Comparison of ENCODE assay signal across 26 mouse cellular contexts in genomic region chr5:37642486-37642885, GRCm38 (mm10).
DNase-seq lines count a peak whose midpoint lies in the region; ATAC-seq lines count a peak whose summit lies in the region.
"Had no signal": no experiment of that assay in that cellular context is flagged by ENCODE, and none has a peak within 500 bp of the region (broad histone marks: within the 10 kb centered on the region; RNA-seq: fewer than 3 reads in every experiment).

No protein-coding gene starts in this region.

- peak; percentile 68 for DNase-seq in forebrain, embryonic 14.5 days (ENCODE audit: low spot score)
- DNase-seq in heart, embryonic 10.5 days (ENCODE audit: low spot score), result peak; percentile 50
- DNase-seq in heart, postnatal 14 days, result no peak
- peak; percentile 35 for DNase-seq in midbrain, embryonic 14.5 days
- no peak for DNase-seq in midbrain, embryonic 10.5 days (ENCODE audit: low spot score)
- DNase-seq in fibroblast of lung, adult 2 months (ENCODE audit: low read depth), result peak; percentile 30
- DNase-seq: adrenal gland, postnatal 14 days; cerebellum, adult 2 months; cerebellum, postnatal 25 days; gastrocnemius, adult 2 months; gastrocnemius, postnatal 36 days; heart, postnatal 36 days; kidney, postnatal 14 days; lung, adult 2 months; lung, postnatal 14 days had no signal

- intact Hi-C loops in heart, postnatal 14 days (cut with DNase I), result no loop called here

- H3K36me3 ChIP-seq in forebrain, embryonic 14.5 days (ENCODE audit: control insufficient read depth, insufficient read depth, low read length), result no peaks in the 10 kb centered on the region
- H3K36me3 ChIP-seq in forebrain, embryonic 12.5 days (replicated peaks), result no peaks in the 10 kb centered on the region
- H3K36me3 ChIP-seq in heart, embryonic 10.5 days, result no peaks in the 10 kb centered on the region
- H3K36me3 ChIP-seq in midbrain, embryonic 14.5 days (ENCODE audit: control insufficient read depth, insufficient read depth, low read length), result no peaks in the 10 kb centered on the region
- H3K36me3 ChIP-seq in midbrain, embryonic 10.5 days, result no peaks in the 10 kb centered on the region
- H3K36me3 ChIP-seq in liver, embryonic 12.5 days, result no peaks in the 10 kb centered on the region
- H3K36me3 ChIP-seq: embryonic facial prominence, embryonic 10.5 days; embryonic facial prominence, embryonic 15.5 days; heart, embryonic 15.5 days; hindbrain, embryonic 13.5 days; limb, embryonic 10.5 days; limb, embryonic 15.5 days; neural tube, embryonic 13.5 days had no signal

- H3K27me3 ChIP-seq in forebrain, embryonic 14.5 days (replicated peaks; ENCODE audit: control insufficient read depth, insufficient read depth, low read length), result no peaks in the 10 kb centered on the region
- H3K27me3 ChIP-seq in forebrain, embryonic 12.5 days, result no peaks in the 10 kb centered on the region
- H3K27me3 ChIP-seq in heart, embryonic 10.5 days (ENCODE audit: insufficient read depth, poor library complexity, severe bottlenecking), result no peaks in the 10 kb centered on the region
- H3K27me3 ChIP-seq in midbrain, embryonic 14.5 days (ENCODE audit: control insufficient read depth, insufficient read depth, low read length), result no peaks in the 10 kb centered on the region
- no peaks in the 10 kb centered on the region for H3K27me3 ChIP-seq in midbrain, embryonic 10.5 days (ENCODE audit: low read depth, poor library complexity, severe bottlenecking)
- H3K27me3 ChIP-seq in liver, embryonic 12.5 days (replicated peaks), result no peaks in the 10 kb centered on the region
- H3K27me3 ChIP-seq: embryonic facial prominence, embryonic 15.5 days; heart, embryonic 15.5 days; hindbrain, embryonic 13.5 days; limb, embryonic 15.5 days; neural tube, embryonic 13.5 days had no signal

- H3K4me2 ChIP-seq in forebrain, embryonic 14.5 days (ENCODE audit: low read length), result no peak overlapping the region
- H3K4me2 ChIP-seq in forebrain, embryonic 12.5 days, result no peak overlapping the region
- H3K4me2 ChIP-seq in midbrain, embryonic 14.5 days (ENCODE audit: low read length), result no peak overlapping the region
- H3K4me2 ChIP-seq in liver, embryonic 12.5 days, result no peak overlapping the region
- H3K4me2 ChIP-seq: embryonic facial prominence, embryonic 15.5 days; heart, embryonic 15.5 days; hindbrain, embryonic 13.5 days; limb, embryonic 15.5 days; neural tube, embryonic 13.5 days had no signal

- no peak overlapping the region for H3K27ac ChIP-seq in forebrain, embryonic 14.5 days (ENCODE audit: low read depth, low read length)
- no peak overlapping the region for H3K27ac ChIP-seq in forebrain, embryonic 12.5 days
- H3K27ac ChIP-seq in heart, embryonic 10.5 days, result no peak overlapping the region
- no peak overlapping the region for H3K27ac ChIP-seq in midbrain, embryonic 14.5 days (replicated peaks; ENCODE audit: low read depth, low read length)
- H3K27ac ChIP-seq in midbrain, embryonic 10.5 days (replicated peaks), result no peak overlapping the region
- H3K27ac ChIP-seq in liver, embryonic 12.5 days, result no peak overlapping the region
- H3K27ac ChIP-seq: embryonic facial prominence, embryonic 10.5 days; embryonic facial prominence, embryonic 15.5 days; gastrocnemius, adult 2 months; heart, embryonic 15.5 days; hindbrain, embryonic 13.5 days; limb, embryonic 10.5 days; limb, embryonic 15.5 days; liver, embryonic 14.5 days; neural tube, embryonic 13.5 days had no signal

- no peaks in the 10 kb centered on the region for H3K9me3 ChIP-seq in forebrain, embryonic 14.5 days (replicated peaks; ENCODE audit: control insufficient read depth, low read length)
- no peaks in the 10 kb centered on the region for H3K9me3 ChIP-seq in forebrain, embryonic 12.5 days
- H3K9me3 ChIP-seq in heart, embryonic 10.5 days, result no peaks in the 10 kb centered on the region
- no peaks in the 10 kb centered on the region for H3K9me3 ChIP-seq in midbrain, embryonic 14.5 days (ENCODE audit: control insufficient read depth, low read length)
- no peaks in the 10 kb centered on the region for H3K9me3 ChIP-seq in midbrain, embryonic 10.5 days (replicated peaks)
- H3K9me3 ChIP-seq in liver, embryonic 12.5 days (replicated peaks), result peaks cover 4% of the 10 kb centered on the region; the same call in 1 of the 2 replicates
- H3K9me3 ChIP-seq: embryonic facial prominence, embryonic 10.5 days; embryonic facial prominence, embryonic 15.5 days; heart, embryonic 15.5 days; hindbrain, embryonic 13.5 days; limb, embryonic 10.5 days; limb, embryonic 15.5 days; neural tube, embryonic 13.5 days had no signal

- H3K4me1 ChIP-seq in forebrain, embryonic 14.5 days (ENCODE audit: control insufficient read depth, insufficient read depth, low read length), result no peaks in the 10 kb centered on the region
- no peaks in the 10 kb centered on the region for H3K4me1 ChIP-seq in forebrain, embryonic 12.5 days
- no peaks in the 10 kb centered on the region for H3K4me1 ChIP-seq in heart, embryonic 10.5 days
- H3K4me1 ChIP-seq in midbrain, embryonic 14.5 days (ENCODE audit: control insufficient read depth, insufficient read depth, low read length), result 0 out of 2 replicates have a peak, but pooled peaks cover 4% of the 10 kb centered on the region
- no peaks in the 10 kb centered on the region for H3K4me1 ChIP-seq in midbrain, embryonic 10.5 days
- H3K4me1 ChIP-seq in liver, embryonic 12.5 days, result no peaks in the 10 kb centered on the region
- H3K4me1 ChIP-seq: embryonic facial prominence, embryonic 10.5 days; embryonic facial prominence, embryonic 15.5 days; heart, embryonic 15.5 days; limb, embryonic 10.5 days; limb, embryonic 15.5 days; neural tube, embryonic 13.5 days had no signal

- peak; percentile 15; the same call in 1 of the 2 replicates for ATAC-seq in forebrain, embryonic 14.5 days
- ATAC-seq in forebrain, embryonic 12.5 days (ENCODE audit: low FRiP score), result no peak
- ATAC-seq in midbrain, embryonic 14.5 days (ENCODE audit: low FRiP score, low TSS enrichment), result no peak
- ATAC-seq in liver, embryonic 12.5 days, result no peak
- ATAC-seq: intestine, postnatal 0 days had no signal

- H3K4me3 ChIP-seq in forebrain, embryonic 14.5 days (ENCODE audit: low read depth, low read length), result no peak overlapping the region
- H3K4me3 ChIP-seq in forebrain, embryonic 12.5 days (replicated peaks), result no peak overlapping the region
- no peak overlapping the region for H3K4me3 ChIP-seq in heart, embryonic 10.5 days
- no peak overlapping the region for H3K4me3 ChIP-seq in midbrain, embryonic 14.5 days (replicated peaks; ENCODE audit: low read depth, low read length)
- no peak overlapping the region for H3K4me3 ChIP-seq in midbrain, embryonic 10.5 days
- no peak overlapping the region for H3K4me3 ChIP-seq in liver, embryonic 12.5 days
- H3K4me3 ChIP-seq: embryonic facial prominence, embryonic 10.5 days; embryonic facial prominence, embryonic 15.5 days; gastrocnemius, adult 2 months; heart, embryonic 15.5 days; hindbrain, embryonic 13.5 days; limb, embryonic 10.5 days; limb, embryonic 15.5 days; neural tube, embryonic 13.5 days had no signal

- H3K9ac ChIP-seq in forebrain, embryonic 14.5 days (ENCODE audit: low read length), result no peak overlapping the region
- no peak overlapping the region for H3K9ac ChIP-seq in forebrain, embryonic 12.5 days
- no peak overlapping the region for H3K9ac ChIP-seq in midbrain, embryonic 14.5 days (replicated peaks; ENCODE audit: low read length)
- no peak overlapping the region for H3K9ac ChIP-seq in liver, embryonic 12.5 days
- H3K9ac ChIP-seq: embryonic facial prominence, embryonic 15.5 days; heart, embryonic 15.5 days; hindbrain, embryonic 13.5 days; limb, embryonic 15.5 days; liver, embryonic 14.5 days; neural tube, embryonic 13.5 days had no signal

- 40% methylated on average over 7 of the region's 7 CpGs for WGBS in forebrain, embryonic 14.5 days
- 71% methylated on average over 7 of the region's 7 CpGs for WGBS in forebrain, embryonic 12.5 days
- WGBS in heart, embryonic 10.5 days, result 80% methylated on average over 7 of the region's 7 CpGs
- 67% methylated on average over 7 of the region's 7 CpGs for WGBS in midbrain, embryonic 14.5 days
- 86% methylated on average over 7 of the region's 7 CpGs for WGBS in midbrain, embryonic 10.5 days
- 67% methylated on average over 7 of the region's 7 CpGs for WGBS in liver, embryonic 12.5 days (ENCODE audit: insufficient replicate concordance)

Comparison
In these comparisons a context has a peak if more than half of its experiments do, and no peak if none do; other contexts are left out.
1. DNase-seq: peak in forebrain, embryonic 14.5 days (single experiment), heart, embryonic 10.5 days (single experiment), midbrain, embryonic 14.5 days (single experiment) and fibroblast of lung, adult 2 months (single experiment); none in heart, postnatal 14 days (0 of 2) and midbrain, embryonic 10.5 days (single experiment).